Comparison of ENCODE assay signal across 10 mouse cellular contexts in the genomic region with DNA sequence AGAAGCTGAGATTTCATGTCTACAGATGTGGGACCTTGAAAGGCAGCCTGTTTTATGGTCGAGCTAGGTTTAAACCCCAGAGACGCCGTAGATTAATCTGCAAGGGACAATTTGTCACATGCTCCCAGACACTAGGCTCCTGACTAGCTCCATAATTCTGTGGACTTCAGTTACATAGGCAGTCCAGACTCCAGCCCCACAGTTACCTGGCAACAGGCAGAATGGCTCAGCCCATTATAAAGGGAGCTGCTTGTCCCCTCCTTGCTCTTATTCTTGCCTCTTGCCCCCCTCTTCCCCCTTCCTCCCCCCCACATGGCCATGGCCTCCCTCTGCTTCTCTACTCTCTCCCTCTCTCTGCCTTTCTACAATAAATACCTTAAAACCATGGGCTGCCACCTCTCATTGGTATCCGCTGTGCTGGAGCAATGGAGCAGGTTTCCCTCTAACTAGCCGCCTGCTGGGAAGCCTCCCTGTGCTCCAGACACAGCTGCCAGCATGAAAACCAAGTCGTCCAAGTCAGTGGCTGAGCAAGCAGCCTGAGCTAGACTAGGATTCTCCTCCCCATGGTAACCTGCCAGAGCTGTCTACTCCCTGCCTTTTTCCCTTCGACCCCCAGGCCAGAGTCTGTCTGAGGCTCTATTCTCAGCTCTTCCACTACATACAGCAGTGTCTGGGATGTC.
DNase-seq lines count a peak whose midpoint lies in the region; ATAC-seq and TF ChIP-seq lines count a peak whose summit lies in the region.
"Had no signal": no experiment of that assay in that cellular context is flagged by ENCODE, and none has a peak within 500 bp of the region (broad histone marks: within the 10 kb centered on the region; RNA-seq: fewer than 3 reads in every experiment).

No protein-coding gene starts in this region.

- peak; percentile 68 for ATAC-seq in neural tube, embryonic 11.5 days (ENCODE audit: insufficient read depth, low FRiP score, low TSS enrichment)
- 0 out of 2 replicates have a peak, but pooled peaks have one; percentile 9 for ATAC-seq in embryonic facial prominence, embryonic 14.5 days (ENCODE audit: low read depth)
- peak; percentile 87 for ATAC-seq in hindbrain, embryonic 16.5 days
- ATAC-seq in monocyte, adult 5-6 weeks (replicated peaks; ENCODE audit: insufficient number of reproducible peaks, low FRiP score, low TSS enrichment, poor library complexity, severe bottlenecking) = no peak

- no peaks in the 10 kb centered on the region for H3K9me3 ChIP-seq in neural tube, embryonic 11.5 days (ENCODE audit: control insufficient read depth, low read length)
- H3K9me3 ChIP-seq in embryonic facial prominence, embryonic 14.5 days (ENCODE audit: control insufficient read depth, low read length) = no peaks in the 10 kb centered on the region
- H3K9me3 ChIP-seq in hindbrain, embryonic 16.5 days (ENCODE audit: control insufficient read depth, low read length) = no peaks in the 10 kb centered on the region

- H3K27me3 ChIP-seq in neural tube, embryonic 11.5 days (ENCODE audit: control insufficient read depth, insufficient read depth, low read length) = no peaks in the 10 kb centered on the region
- no peaks in the 10 kb centered on the region for H3K27me3 ChIP-seq in embryonic facial prominence, embryonic 14.5 days (replicated peaks; ENCODE audit: control insufficient read depth, insufficient read depth, low read length)
- no peaks in the 10 kb centered on the region for H3K27me3 ChIP-seq in hindbrain, embryonic 16.5 days (replicated peaks; ENCODE audit: control insufficient read depth, insufficient read depth, low read length)

- no peaks in the 10 kb centered on the region for H3K36me3 ChIP-seq in neural tube, embryonic 11.5 days (ENCODE audit: control insufficient read depth, insufficient read depth, low read length)
- H3K36me3 ChIP-seq in embryonic facial prominence, embryonic 14.5 days (ENCODE audit: control insufficient read depth, insufficient read depth, low read length) = no peaks in the 10 kb centered on the region
- no peaks in the 10 kb centered on the region for H3K36me3 ChIP-seq in hindbrain, embryonic 16.5 days (ENCODE audit: control insufficient read depth, insufficient read depth, low read length)

- H3K4me1 ChIP-seq in neural tube, embryonic 11.5 days (ENCODE audit: control insufficient read depth, insufficient read depth, low read length) = no peaks in the 10 kb centered on the region
- no peaks in the 10 kb centered on the region for H3K4me1 ChIP-seq in embryonic facial prominence, embryonic 14.5 days (ENCODE audit: control insufficient read depth, insufficient read depth, low read length)
- no peaks in the 10 kb centered on the region for H3K4me1 ChIP-seq in hindbrain, embryonic 16.5 days (ENCODE audit: control insufficient read depth, insufficient read depth, low read depth, low read length)

- WGBS in neural tube, embryonic 11.5 days = 45% methylated on average over 7 of the region's 7 CpGs
- WGBS in embryonic facial prominence, embryonic 14.5 days = 63% methylated on average over 7 of the region's 7 CpGs
- WGBS in hindbrain, embryonic 16.5 days = 28% methylated on average over 7 of the region's 7 CpGs

- no peak overlapping the region for H3K4me2 ChIP-seq in neural tube, embryonic 11.5 days (ENCODE audit: low read depth)
- H3K4me2 ChIP-seq in embryonic facial prominence, embryonic 14.5 days (ENCODE audit: low read depth, low read length) = no peak overlapping the region
- no peak overlapping the region for H3K4me2 ChIP-seq in hindbrain, embryonic 16.5 days (ENCODE audit: low read length)

- no peak for TF ChIP-seq CTCF in layer of hippocampus, adult 2 months (conservative IDR thresholded peaks at IDR 0.05)

- H3K27ac ChIP-seq in neural tube, embryonic 11.5 days (ENCODE audit: low read depth, low read length) = no peak overlapping the region
- H3K27ac ChIP-seq in embryonic facial prominence, embryonic 14.5 days (replicated peaks; ENCODE audit: low read depth, low read length) = no peak overlapping the region
- no peak overlapping the region for H3K27ac ChIP-seq in hindbrain, embryonic 16.5 days (ENCODE audit: low read depth, low read length)
- H3K27ac ChIP-seq in layer of hippocampus, adult 2 months = no peak overlapping the region

- peak; percentile 10 for DNase-seq in neural tube, embryonic 11.5 days (ENCODE audit: low spot score)
- no peak for DNase-seq in neural tube, embryonic 10.5 days (ENCODE audit: extremely low spot score, low spot score)
- DNase-seq in embryonic facial prominence, embryonic 14.5 days (ENCODE audit: low spot score) = peak; percentile 2
- peak; percentile 6 for DNase-seq in retina, embryonic 14.5 days (ENCODE audit: low spot score)
- no peak for DNase-seq in ovary, postnatal 14 days (ENCODE audit: low spot score)
- DNase-seq in layer of hippocampus, adult 2 months (ENCODE audit: low spot score in 2 of 2) = no peak
- DNase-seq: lung, postnatal 4 days; thymus, adult 18-20 months had no signal

- no peak overlapping the region for H3K4me3 ChIP-seq in neural tube, embryonic 11.5 days (ENCODE audit: low read depth, low read length)
- H3K4me3 ChIP-seq in embryonic facial prominence, embryonic 14.5 days (ENCODE audit: low read depth, low read length) = no peak overlapping the region
- H3K4me3 ChIP-seq in hindbrain, embryonic 16.5 days (ENCODE audit: low read length) = no peak overlapping the region
- H3K4me3 ChIP-seq in layer of hippocampus, adult 2 months = no peak overlapping the region

- H3K9ac ChIP-seq in neural tube, embryonic 11.5 days (ENCODE audit: low read length) = no peak overlapping the region
- H3K9ac ChIP-seq in embryonic facial prominence, embryonic 14.5 days (ENCODE audit: low read depth, low read length) = no peak overlapping the region
- H3K9ac ChIP-seq in hindbrain, embryonic 16.5 days (ENCODE audit: low read depth, low read length) = no peak overlapping the region

Comparison
In these comparisons a context has a peak if more than half of its experiments do, and no peak if none do; other contexts are left out.
1. DNase-seq: peak in neural tube, embryonic 11.5 days (single experiment), embryonic facial prominence, embryonic 14.5 days (single experiment) and retina, embryonic 14.5 days (single experiment); none in neural tube, embryonic 10.5 days (single experiment), ovary, postnatal 14 days (single experiment) and layer of hippocampus, adult 2 months (0 of 2).